Mouse (Mus musculus) brain, embryonic 14.5 days (tissue): ENCODE measurements at regions not wholly inside any gene's neighbourhood (a gene's known extent, or its start where the extent isn't known, plus 50 kb on each side); places are given as distances from the start of the nearest gene placed in this dataset.

ENCODE experiments used
- CTCF ChIP-seq: fragments of 200-500 bp; IDR thresholded peaks from 2 replicates; pipeline ENCODE4 v1.5.1; 2012; ENCODE audit warnings: inconsistent platforms, mild to moderate bottlenecking, moderate library complexity, borderline replicate concordance; ENCODE audit not compliant: insufficient read depth, insufficient read length; ENCODE audit errors: extremely low read depth
- POLR2A ChIP-seq: fragments of 200-500 bp; IDR thresholded peaks from 2 replicates; pipeline ENCODE4 v1.6.1; 2012; ENCODE audit warnings: mild to moderate bottlenecking, inconsistent platforms, borderline replicate concordance; ENCODE audit not compliant: poor library complexity, insufficient read depth, insufficient read length, severe bottlenecking; ENCODE audit errors: extremely low read depth

- no peak for TF ChIP-seq CTCF
- TF ChIP-seq POLR2A, result no peak
These were observed 158.3 kb downstream of the Irs2 start for GRCm38 (mm10) chr8:10849916-10850315.
